Mouse (Mus musculus): ENCODE data around the gene Polr3gl.

Gene Polr3gl

GRCm38 (mm10) chr3:96598156-96599068 is 4.4 kb upstream of the Polr3gl start:
- DNase-seq (ENCODE audit: low spot score), result peak; percentile 52

GRCm38 (mm10) chr3:96597435-96597891 is 3.5 kb upstream of the Polr3gl start:
- no peak for DNase-seq (ENCODE audit: low spot score)

- DNase-seq (ENCODE audit: low spot score), result no peak
Measured at GRCm38 (mm10) chr3:96596855-96597254, 2.9 kb upstream of the Polr3gl start.

DNA sequence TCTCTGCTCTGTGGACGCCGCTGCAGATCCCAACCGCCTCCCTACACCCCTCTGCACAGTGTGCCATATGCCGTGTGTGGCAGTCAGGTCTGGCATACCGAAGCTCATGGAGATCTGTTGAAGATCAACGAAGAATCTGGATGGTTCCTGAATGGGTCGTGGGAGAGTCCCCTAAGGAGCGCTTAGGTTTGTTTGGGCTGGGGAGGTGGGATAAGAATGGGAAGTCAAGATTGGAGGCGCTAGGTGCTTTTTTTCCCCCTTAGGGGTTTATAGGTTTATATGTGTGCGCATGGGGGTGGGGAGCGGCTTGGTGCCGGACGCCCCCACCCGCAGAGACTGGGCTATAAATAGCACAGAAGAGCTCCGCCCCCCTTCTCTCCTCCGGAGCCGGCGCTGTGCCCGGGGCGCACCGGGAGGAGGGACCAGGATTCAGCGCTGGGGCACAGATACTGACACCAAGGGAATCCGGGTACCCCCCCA is 2.3 kb upstream of the Polr3gl start, which contains the start of gene Ankrd34a:
Gene Ankrd34a, plus strand, starts transcription at position 409 of the 480 bp plus-strand sequence.
- no peak for DNase-seq (ENCODE audit: low spot score)

- no peak for DNase-seq (ENCODE audit: low spot score)
Measured at GRCm38 (mm10) chr3:96595661-96596060, 1.7 kb upstream of the Polr3gl start.

- DNase-seq (ENCODE audit: low spot score), result no peak
Measured at GRCm38 (mm10) chr3:96594851-96595250, 870 bp upstream of the Polr3gl start.

- no peak for DNase-seq (ENCODE audit: low spot score)
Measured at GRCm38 (mm10) chr3:96593374-96593773, 607 bp downstream of the Polr3gl start.

DNA sequence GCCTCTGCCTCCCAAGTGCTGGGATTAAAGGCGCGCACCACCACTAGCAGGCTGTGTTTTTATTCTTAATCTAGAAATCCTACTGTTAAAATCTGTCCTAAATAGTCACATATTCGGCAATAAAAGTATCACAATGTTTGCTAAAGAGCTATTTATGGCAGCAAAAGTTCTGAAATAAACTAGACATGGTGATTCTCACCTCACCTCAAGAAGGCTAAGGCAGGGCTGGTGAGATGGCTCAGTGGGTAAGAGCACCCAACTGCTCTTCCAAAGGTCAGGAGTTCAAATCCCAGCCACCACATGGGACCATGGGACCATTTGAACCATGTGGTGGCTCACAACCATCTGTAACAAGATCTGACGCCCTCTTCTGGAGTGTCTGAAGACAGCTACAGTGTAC is 3.3 kb downstream of the Polr3gl start:
- DNase-seq (ENCODE audit: low spot score), result no peak

- DNase-seq (ENCODE audit: low spot score), result no peak
Measured at GRCm38 (mm10) chr3:96583386-96583785, 10.6 kb downstream of the Polr3gl start.

DNA sequence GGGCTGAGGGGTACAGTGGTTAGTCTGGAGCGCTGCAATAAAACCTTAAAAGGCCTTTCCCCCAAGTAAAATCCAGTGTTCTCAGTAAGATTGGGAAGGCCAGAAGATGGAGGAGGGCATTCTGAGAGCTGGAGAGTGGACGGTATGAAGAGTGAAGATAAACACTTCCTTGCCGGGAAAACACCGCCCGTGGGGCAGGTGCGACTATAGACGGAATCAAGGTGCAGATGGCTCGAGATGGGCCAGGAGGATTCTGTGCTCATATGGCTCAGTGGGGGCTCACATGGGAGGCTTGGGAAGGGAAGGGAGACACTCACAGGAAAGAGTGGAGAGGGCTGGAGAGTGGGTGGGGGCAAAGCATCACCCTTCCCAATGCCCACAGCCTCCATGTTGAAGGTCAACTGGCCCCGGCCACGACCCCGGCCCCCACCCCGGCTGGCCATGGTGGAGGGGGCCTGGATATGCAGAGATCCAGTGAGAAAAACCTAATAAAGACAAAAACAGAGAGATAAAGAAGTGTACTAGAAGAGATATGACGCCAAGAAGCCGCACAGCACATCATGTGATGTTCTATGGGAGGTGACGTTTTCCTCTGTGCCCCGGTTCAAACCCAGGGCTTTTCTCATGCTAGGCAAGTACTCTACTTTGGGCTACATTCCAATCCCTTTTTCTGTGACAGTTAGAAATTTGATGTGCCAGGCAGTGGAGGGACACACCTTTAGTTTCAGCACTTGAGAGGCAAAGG is 12.0 kb downstream of the Polr3gl start:
- DNase-seq (ENCODE audit: low spot score), result no peak

DNA sequence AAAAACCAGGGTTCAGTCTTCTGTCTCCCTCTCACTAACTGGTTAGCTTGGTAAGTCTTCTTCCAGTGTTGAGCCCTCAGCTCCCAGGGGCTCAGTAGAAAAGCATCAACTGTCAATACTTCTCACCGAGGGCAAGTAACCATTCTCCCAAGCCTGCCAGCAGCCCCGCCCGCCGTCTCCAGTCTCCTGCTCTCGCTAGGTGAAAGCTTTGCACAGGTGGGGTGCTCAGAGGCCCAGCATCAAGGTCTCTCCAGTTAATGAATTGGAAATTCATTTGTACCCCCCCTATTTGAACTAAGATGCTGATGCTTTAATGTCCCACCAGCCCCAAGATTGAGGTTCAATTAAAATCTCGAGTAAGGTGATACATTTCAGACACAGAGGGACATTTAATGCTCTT is 12.8 kb downstream of the Polr3gl start:
- no peak for DNase-seq (ENCODE audit: low spot score)

- peak; percentile 89 for DNase-seq (ENCODE audit: low spot score)
Measured at GRCm38 (mm10) chr3:96579885-96580454, 14.0 kb downstream of the Polr3gl start.

- DNase-seq (ENCODE audit: low spot score), result no peak
Measured at GRCm38 (mm10) chr3:96579239-96579750, 14.7 kb downstream of the Polr3gl start.

DNA sequence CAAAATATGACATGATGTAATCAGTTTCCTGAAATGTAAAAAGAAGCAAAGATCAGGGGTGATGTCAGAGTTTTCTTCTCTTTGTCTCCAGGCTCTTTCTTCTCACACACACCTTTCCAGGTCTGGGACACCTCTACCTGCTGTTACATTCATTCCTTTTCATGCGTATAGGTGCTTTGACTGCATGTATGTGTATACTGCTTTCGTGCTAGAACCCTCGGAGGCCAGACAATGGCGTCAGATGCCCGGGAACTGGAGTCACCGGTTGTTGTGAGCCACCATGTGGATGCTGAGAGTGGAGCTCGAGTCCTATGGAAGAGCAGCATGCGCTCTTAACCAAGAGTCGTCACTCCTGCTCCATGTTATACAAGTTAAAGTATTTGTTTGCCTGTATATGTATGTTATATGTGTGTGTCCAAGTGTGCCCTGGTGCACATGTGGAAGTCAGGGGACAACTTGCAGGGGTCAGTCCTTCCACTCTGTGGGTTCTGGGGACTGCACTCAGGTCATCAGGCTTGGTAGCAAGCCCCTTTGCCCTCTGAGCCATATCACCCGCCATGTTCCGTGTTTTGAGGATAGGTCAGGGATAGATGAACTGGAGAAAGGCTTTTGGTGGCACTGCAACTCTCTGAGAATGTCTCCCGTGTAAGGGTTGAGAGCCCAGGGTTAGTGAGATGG is 15.3 kb downstream of the Polr3gl start:
- no peak for DNase-seq (ENCODE audit: low spot score)

- DNase-seq (ENCODE audit: low spot score), result no peak
Measured at GRCm38 (mm10) chr3:96577566-96577965, 16.4 kb downstream of the Polr3gl start.

GRCm38 (mm10) chr3:96576690-96577541 is 17.1 kb downstream of the Polr3gl start, which contains the start of gene Gm16253:
TSS of gene Gm16253 (plus strand) at chr3:96576984.
- DNase-seq (ENCODE audit: low spot score), result peak; percentile 76

DNA sequence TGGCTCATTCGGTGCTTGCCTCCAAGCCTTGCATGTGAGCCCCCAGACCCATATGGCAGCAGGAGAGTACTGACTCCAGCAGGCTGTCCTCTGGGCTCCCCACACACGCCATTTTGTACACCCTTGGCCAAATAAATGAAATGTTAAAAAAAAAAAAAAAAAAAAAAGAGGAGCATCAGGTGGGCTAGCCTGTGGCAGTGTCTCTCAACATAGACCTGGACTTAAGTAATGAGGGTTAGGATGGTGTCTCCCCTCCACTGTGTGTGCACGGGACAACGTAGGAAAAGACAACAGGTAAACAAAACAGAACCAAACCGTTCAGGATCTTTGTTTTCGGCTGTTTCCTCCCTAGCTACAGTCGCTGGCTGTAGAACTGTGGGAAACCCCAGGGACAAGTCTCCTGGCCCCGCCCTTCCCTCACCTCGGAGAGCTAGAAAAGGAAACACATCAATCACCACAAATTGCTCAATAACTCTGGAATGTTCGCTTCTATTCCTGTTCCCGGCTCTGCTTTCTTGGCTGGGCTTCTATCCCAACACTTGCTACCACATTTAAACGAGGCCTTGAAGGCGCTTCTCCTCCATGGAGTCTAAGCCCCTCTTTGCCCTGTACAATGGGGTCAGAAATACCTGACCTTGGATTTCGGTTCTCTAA is 17.8 kb downstream of the Polr3gl start:
- peak; percentile 38 for DNase-seq (ENCODE audit: low spot score)

DNA sequence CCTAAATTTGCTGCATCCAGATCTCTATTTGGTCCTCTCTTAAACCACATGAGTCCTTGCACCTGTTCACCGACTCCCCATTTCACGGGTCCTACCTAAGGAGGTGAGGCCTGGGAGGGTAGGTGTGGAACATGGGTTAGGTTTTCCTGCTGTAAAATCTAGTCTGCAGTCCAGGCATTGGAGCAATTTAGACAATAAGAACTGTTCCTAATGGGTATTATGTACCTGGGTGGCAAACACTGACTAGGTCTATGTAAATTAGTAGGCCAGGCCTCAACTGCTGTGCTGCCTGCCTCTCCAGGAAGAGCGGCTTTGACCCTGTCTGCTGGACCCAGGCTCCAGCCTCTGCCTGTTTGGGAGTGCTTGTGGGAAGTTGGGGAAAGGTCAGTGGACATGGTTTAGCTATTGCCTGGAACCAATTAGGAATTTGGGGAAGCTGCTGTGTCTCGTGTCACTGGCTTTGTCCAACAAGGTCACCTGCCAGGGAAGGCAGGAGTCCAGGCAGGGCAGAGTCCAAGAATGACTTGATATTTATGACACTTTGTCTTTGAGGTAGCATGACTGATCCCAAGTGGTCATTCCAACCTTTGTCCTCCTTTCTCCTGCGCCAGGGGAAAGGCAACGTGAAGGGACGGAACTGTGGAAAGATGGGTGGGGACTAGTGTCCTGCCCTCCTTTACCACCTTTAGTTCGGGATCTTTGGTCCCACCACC is 18.6 kb downstream of the Polr3gl start:
- DNase-seq (ENCODE audit: low spot score), result no peak

All from urinary bladder, postnatal 25 days (tissue).